Mouse (Mus musculus) lung, postnatal 0 days (tissue): ENCODE results near the gene H2afy. TPM values are rescaled to one million over a fixed set of nuclear protein-coding genes. Genes with fewer than 3 reads are reported as not detected.

Experiments used
- ATAC-seq: fragments of 200-750 bp; cut with Nextera tagmentation; 2 replicates; pipeline ENCODE4 v1.8.0; 2017; ENCODE audit warnings: moderate library complexity
- DNase-seq: peaks from one replicate; pipeline ENCODE4 v3.0.0-alpha.2; 2016; ENCODE audit warnings: low spot score
- H3K27ac ChIP-seq: fragments of 300-500 bp; sonication (generic); 2 replicates; pipeline ENCODE4 v1.5.1; 2014; ENCODE audit warnings: antibody characterized with exemption, mild to moderate bottlenecking, low read length, mixed read lengths
- H3K27me3 ChIP-seq: fragments of 300-500 bp; sonication (generic); replicated peaks from 2 replicates; pipeline ENCODE4 v1.6.1; 2014; ENCODE audit warnings: low read length, mixed read lengths; ENCODE audit not compliant: insufficient read depth
- H3K36me3 ChIP-seq: fragments of 300-500 bp; sonication (generic); 2 replicates; pipeline ENCODE4 v1.6.1; 2014; ENCODE audit warnings: low read length, mixed read lengths; ENCODE audit not compliant: insufficient read depth
- H3K4me1 ChIP-seq: fragments of 300-500 bp; sonication (generic); 2 replicates; pipeline ENCODE4 v1.6.1; 2014; ENCODE audit warnings: antibody characterized with exemption, low read depth, low read length, mixed read lengths; ENCODE audit not compliant: insufficient read depth
- H3K4me2 ChIP-seq: fragments of 300-500 bp; sonication (generic); replicated peaks from 2 replicates; pipeline ENCODE4 v1.6.1; 2014; ENCODE audit warnings: low read depth, mild to moderate bottlenecking, low read length, moderate library complexity, mixed read lengths
- H3K4me3 ChIP-seq: fragments of 300-500 bp; sonication (generic); 2 replicates; pipeline ENCODE4 v1.5.1; 2014; ENCODE audit warnings: low read depth, low read length
- H3K9ac ChIP-seq: fragments of 300-500 bp; sonication (generic); replicated peaks from 2 replicates; pipeline ENCODE4 v1.6.1; 2014; ENCODE audit warnings: low read depth, mild to moderate bottlenecking
- H3K9me3 ChIP-seq: fragments of 300-500 bp; sonication (generic); 2 replicates; pipeline ENCODE4 v1.6.1; 2016; ENCODE audit warnings: low read length, mixed read lengths
- CTCF ChIP-seq: IDR thresholded peaks from 2 replicates; pipeline ENCODE4 v1.5.1; 2016; ENCODE audit warnings: antibody characterized with exemption, mild to moderate bottlenecking
- EP300 ChIP-seq: IDR thresholded peaks from 2 replicates; pipeline ENCODE4 v1.6.1; 2016; ENCODE audit warnings: antibody characterized with exemption, mild to moderate bottlenecking, control low read depth
- whole genome bisulfite sequencing: fragments of 180-500 bp; shearing (Covaris S2); extraction: QIAGEN DNeasy Blood & Tissue Kit; methylation state at CpG from one replicate; pipeline ENCODE4 v1.1.7; 2014; 5-methylcytosine and 5-hydroxymethylcytosine counted together
- polyA plus RNA-seq: library from polyadenylated mRNA; unstranded; fragments of >200 nt; fragmentation: Nextera tagmentation; extraction: Ambion mirVana; gene quantifications from 2 replicates; pipeline ENCODE4 v1.2.1, GENCODE M21; 2015

The H2afy gene
- polyA plus RNA-seq, 1 experiment from 2014 or later: 126 TPM

DNA sequence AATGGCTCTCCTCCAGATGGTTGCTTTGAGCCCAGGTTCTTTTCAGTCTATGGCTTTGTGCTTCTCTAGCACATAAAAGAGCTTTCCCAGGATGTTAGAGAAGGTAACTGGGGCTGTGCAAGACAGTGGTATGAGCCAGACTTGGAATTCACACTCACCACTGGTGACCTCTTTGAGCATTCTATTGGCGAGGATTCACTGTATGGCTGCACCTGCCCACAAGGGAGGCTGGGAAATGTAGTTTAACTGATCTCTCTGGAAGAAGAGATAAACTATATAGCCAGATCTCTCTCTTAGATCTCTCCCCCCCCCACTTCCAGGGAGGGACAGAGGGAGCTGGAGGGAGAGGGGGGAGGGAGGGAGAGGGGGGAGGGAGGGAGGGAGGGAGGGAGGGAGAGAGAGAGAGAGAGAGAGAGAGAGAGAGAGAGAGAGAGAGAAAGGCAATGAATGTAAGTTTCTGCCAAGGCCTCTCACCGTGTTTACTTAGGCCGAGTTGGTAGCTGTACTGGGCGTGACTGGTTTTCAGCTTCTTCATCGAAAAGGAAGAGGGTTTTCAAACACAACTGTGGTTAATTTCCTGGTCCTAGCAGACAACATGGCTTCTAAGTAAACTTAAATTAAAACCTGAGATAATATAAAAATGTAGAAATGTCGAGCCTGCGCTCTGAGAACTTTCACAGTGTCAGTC is 16.8 kb upstream of the H2afy start:
- TF ChIP-seq EP300 (no peak), CTCF (no peak)
- Histone ChIP-seq H3K4me3 (no peak overlapping the region), H3K4me1 (no peaks in the 10 kb centered on the region), H3K27ac (no peak overlapping the region), H3K9me3 (no peaks in the 10 kb centered on the region), H3K4me2 (no peak overlapping the region), H3K9ac (no peak overlapping the region), H3K36me3 (no peaks in the 10 kb centered on the region), H3K27me3 (no peaks in the 10 kb centered on the region)
- peak; percentile 50; the same call in 1 of the 2 replicates for ATAC-seq
- no peak for DNase-seq
- WGBS: 26% methylated on average over 7 of the region's 7 CpGs

DNA sequence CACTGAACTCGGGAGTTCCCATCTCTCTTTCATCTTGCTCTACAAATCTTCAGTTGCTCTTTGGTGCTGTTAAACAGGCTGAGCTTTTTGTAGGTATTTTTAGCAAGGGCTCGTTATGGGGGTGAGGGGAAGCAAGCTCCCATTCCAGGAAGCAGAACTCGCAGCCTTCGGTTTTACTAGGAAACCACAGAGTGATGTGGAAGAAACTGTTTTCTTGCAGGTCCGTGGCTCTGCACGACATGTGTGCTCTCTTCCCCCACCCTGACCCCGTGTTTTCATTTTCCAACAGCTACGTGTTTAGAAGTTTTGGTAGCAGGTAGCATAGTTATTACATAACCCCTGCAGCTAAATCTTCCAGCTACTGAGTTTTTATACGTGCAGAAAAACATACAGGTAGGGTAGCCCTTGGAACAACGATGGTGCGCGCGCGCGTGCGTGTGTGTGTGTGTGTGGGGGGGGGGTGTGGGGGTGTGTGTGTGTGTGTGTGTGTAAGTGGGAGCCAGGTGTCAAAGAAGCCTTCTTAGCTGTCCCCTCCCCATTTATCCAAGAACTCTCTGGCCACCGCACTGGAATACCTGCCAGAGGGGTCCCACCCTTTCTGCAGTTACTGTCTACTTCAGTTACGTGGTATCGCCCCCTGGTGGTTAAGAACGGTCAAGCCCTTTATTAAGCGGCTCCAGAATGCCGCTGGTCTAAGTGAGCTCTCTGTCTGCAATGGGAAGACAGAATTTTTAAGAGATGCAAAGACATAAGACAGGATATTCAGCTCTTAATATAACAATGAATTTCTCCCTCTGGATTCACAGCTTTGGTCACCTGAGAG is 15.5 kb upstream of the H2afy start:
- Histone ChIP-seq H3K36me3 (no peaks in the 10 kb centered on the region), H3K27ac (no peak overlapping the region), H3K27me3 (no peaks in the 10 kb centered on the region), H3K4me1 (no peaks in the 10 kb centered on the region), H3K4me2 (0 out of 2 replicates have a peak overlapping the region, but pooled peaks have one; percentile 6), H3K4me3 (no peak overlapping the region), H3K9ac (no peak overlapping the region), H3K9me3 (no peaks in the 10 kb centered on the region)
- 47% methylated on average over 22 of the region's 22 CpGs for WGBS
- TF ChIP-seq CTCF: peak; percentile 87
- TF ChIP-seq EP300: no peak
- ATAC-seq: peak; percentile 68
- DNase-seq: peak; percentile 88

DNA sequence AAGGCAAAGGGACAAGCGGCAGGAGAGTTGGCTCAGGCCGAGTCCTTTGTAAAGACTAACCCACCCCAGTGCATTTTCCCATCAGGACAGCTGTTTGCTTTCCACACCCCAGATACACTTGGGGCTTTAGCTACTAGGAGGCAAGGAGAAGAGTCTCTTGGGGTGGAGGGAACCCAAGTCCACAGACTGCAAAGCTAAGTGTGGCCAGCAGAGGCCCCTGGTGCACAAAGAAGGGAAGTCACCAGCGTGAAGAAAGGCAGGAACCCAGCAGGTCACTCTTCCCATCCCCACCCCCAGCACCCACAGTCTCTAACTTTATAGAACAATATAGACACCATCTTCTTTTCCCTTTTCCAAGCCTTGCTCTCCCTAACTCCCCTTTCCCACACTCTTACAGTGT is 9.4 kb upstream of the H2afy start:
- no peak overlapping the region for H3K9ac ChIP-seq
- no peak overlapping the region for H3K4me2 ChIP-seq
- no peaks in the 10 kb centered on the region for H3K9me3 ChIP-seq
- ATAC-seq: no peak
- WGBS: 39% methylated on average over 3 of the region's 3 CpGs
- no peak overlapping the region for H3K27ac ChIP-seq
- no peak overlapping the region for H3K4me3 ChIP-seq
- no peak for TF ChIP-seq EP300
- peak; percentile 64 for TF ChIP-seq CTCF
- DNase-seq: peak; percentile 39
- no peaks in the 10 kb centered on the region for H3K27me3 ChIP-seq
- no peaks in the 10 kb centered on the region for H3K36me3 ChIP-seq
- no peaks in the 10 kb centered on the region for H3K4me1 ChIP-seq

DNA sequence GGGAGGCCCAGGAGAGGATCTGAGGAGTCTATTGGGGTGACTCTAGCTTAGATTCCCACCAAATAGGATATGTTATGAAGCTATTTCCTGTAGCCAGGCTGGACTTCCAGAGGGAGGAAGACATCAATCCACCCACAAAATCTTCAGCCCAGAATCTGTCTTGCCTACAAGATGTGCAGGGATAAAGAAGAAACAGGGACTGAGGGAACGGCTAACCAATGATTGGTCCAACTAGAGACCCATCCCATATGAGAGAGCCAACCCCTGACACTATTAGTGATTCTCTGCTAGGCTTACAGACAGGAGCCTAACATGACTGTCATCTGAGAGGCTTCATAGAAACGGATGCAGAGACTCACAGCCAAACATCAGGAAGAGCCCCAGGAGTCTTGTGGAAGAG is 7.9 kb upstream of the H2afy start:
- Histone ChIP-seq H3K27me3 (no peaks in the 10 kb centered on the region), H3K4me1 (no peaks in the 10 kb centered on the region), H3K27ac (no peak overlapping the region), H3K36me3 (no peaks in the 10 kb centered on the region), H3K9ac (no peak overlapping the region), H3K9me3 (no peaks in the 10 kb centered on the region), H3K4me2 (no peak overlapping the region), H3K4me3 (no peak overlapping the region)
- 48% methylated on average over 2 of the region's 2 CpGs for WGBS
- TF ChIP-seq CTCF (no peak), EP300 (no peak)
- DNase-seq: peak; percentile 46
- ATAC-seq: peak; percentile 65

GRCm38 (mm10) chr13:56143151-56143513 is 7.0 kb upstream of the H2afy start:
- no peak for ATAC-seq

GRCm38 (mm10) chr13:56142382-56143150 is 6.4 kb upstream of the H2afy start:
- no peak overlapping the region for H3K9ac ChIP-seq
- H3K27me3 ChIP-seq: no peaks in the 10 kb centered on the region
- H3K4me1 ChIP-seq: no peaks in the 10 kb centered on the region
- WGBS: 23% methylated on average over 11 of the region's 11 CpGs
- no peaks in the 10 kb centered on the region for H3K36me3 ChIP-seq
- no peak for TF ChIP-seq CTCF
- DNase-seq (no peak), ATAC-seq (no peak; the same call in 1 of the 2 replicates)
- no peak overlapping the region for H3K4me3 ChIP-seq
- H3K27ac ChIP-seq: no peak overlapping the region
- H3K4me2 ChIP-seq: no peak overlapping the region
- no peaks in the 10 kb centered on the region for H3K9me3 ChIP-seq

More at GRCm38 (mm10) chr13:56143151-56143513, 7.0 kb upstream of the H2afy start:
- no peaks in the 10 kb centered on the region for H3K9me3 ChIP-seq
- no peaks in the 10 kb centered on the region for H3K27me3 ChIP-seq
- TF ChIP-seq EP300: no peak
- TF ChIP-seq CTCF: no peak
- DNase-seq: no peak
- no peak overlapping the region for H3K27ac ChIP-seq
- H3K9ac ChIP-seq: no peak overlapping the region
- H3K4me2 ChIP-seq: no peak overlapping the region
- no peaks in the 10 kb centered on the region for H3K36me3 ChIP-seq
- no peaks in the 10 kb centered on the region for H3K4me1 ChIP-seq
- WGBS: 22% methylated on average over 7 of the region's 7 CpGs
- H3K4me3 ChIP-seq: no peak overlapping the region
